Mouse (Mus musculus): Measurements from ENCODE around the gene Ankrd7.
"Not testable (repeated sequence)": the region's sequence is repeated elsewhere in the genome, so short reads cannot be mapped to it uniquely, and the experiment has no call there.

Gene Ankrd7

DNA sequence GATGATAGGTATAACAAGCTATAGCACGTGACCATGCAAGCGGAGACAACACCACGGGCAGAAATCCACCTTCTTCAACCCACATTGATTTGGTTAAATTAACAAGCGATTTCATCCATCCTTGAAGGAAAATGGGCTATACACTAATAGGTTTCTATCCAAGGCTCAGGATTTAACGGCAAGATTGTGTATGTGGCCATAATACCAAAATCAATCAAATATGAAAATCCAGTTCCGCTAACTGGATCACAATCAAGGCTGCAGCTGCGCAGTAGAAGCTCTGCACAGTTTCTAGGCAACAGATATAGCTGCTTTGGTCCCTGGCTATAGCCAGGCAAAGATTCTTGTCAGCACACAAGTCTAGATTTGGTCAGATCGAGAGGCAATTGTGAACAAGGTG is at the start of gene Ankrd7:
TSS of gene Ankrd7 (plus strand) at position 301 of the 400 bp plus-strand sequence.
- in situ Hi-C loops (cut with MboI), result no loop called here

DNA sequence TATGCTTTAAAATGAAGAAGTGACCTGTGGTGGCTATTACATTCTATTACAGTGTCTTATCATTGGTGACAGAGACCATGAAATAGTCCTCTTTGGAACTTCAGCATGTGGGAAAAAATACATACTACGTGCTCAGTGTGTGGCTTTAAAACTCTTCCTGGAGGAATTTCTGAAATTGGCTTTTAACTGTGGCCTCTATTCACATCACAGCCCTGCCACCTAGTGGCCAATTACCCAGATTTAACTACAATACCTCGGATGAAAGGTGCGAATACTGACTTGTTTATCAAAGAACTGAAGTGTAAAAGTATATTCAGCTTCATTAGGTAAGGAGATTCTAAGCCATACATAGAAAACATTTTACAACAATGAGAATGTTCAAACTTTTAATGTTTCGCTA is 46.8 kb upstream of the Ankrd7 start:
- in situ Hi-C loops (cut with MboI), result no loop called here

DNA sequence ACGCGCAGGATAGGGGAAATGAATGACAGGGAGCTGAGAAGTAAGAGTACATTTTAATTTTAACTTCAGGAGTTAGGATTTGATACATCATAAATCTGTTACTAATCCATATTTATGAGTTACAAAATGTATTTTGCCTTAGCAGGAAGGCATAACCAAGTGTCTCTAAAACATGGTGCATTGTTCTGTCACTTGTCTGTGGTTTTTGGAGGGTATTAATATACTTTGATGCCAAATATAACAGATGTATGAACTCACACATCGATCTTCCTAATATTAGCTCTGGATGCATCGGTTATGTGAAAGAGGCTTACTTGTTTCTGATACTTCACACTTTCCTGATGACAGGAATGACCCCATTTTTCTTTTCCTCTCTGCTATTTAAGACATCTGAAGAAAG is 45.9 kb upstream of the Ankrd7 start:
- in situ Hi-C loops (cut with MboI), result no loop called here

- in situ Hi-C loops (cut with MboI), result no loop called here
These were observed 43.3 kb upstream of the Ankrd7 start for GRCm38 (mm10) chr6:18822812-18823211.

DNA sequence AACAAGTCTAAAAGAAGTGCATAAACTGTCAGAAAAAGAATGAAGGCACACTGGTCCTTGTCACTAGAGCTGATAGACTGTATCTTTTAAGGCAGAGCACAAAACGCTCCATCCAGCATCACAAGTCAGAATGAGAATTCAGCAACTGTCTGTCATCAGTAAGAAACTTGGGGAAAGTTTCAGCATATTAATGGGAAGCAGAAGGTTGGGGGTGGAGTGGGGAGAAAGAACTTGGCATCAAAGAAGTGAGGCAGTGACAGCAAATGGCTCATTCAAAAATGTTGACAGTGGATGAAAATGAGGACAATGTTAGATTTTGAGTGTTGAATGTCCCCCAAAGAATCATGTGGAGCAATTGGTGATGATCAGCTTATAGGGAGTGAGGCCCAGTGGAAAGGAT is 33.2 kb upstream of the Ankrd7 start:
- in situ Hi-C loops (cut with MboI), result no loop called here

DNA sequence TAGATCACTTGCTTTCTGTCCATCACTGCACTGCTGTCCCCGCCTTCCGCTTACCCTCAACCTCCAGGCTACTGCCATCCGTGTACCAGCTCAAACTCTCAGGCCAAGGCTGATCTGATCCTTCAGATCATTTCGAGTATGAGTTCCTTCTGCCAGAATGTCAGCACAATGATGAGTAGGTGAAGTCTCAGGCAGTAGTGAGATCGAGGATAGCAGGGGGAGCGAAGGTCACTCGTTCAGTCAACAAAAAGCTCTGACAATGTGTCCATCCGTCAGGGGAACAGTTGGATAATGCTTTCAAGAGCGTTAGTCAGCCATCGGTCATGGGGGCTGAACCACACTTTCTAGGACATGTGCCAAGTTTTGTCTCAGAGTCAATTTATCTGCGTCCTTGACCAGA is 21.6 kb upstream of the Ankrd7 start:
- in situ Hi-C loops (cut with MboI), result not testable (repeated sequence)

GRCm38 (mm10) chr6:18845571-18845970 is 20.5 kb upstream of the Ankrd7 start:
- in situ Hi-C loops (cut with MboI), result not testable (repeated sequence)

DNA sequence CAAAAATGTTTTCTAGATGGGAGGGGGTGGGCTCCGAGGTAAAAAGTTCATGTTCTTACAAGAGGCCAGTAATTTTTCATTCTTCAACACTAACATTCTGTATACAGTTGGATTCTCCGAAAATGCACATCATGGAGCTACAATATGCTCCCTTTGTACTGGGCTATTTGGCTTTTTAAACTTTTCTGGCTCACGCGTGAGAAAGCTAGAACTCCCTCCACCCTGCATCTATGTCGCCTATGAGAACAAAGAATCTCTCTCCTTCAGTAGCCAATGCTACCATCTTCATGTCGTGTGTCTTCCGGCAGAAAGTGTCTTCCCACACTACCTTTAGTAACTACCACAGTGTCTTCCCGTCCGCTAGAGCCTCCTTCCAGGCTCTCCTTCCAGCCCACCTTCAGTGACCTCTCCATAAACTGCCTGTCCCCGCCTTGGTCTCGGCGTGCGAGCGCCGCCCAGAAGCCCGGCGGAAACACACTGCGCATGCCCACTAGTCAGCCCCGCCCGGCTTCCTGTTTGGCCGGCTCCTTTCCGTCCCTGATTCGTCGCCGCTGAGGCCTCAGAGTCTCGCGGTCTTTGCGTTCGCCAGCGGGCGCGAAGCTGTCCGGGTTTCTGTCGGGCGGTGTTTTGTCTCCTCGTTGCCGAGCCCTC is 17.9 kb upstream of the Ankrd7 start, which contains the start of gene Lsm8:
TSS of gene Lsm8 (plus strand) at position 529 of the 651 bp plus-strand sequence.
- in situ Hi-C loops (cut with MboI), result no loop called here

DNA sequence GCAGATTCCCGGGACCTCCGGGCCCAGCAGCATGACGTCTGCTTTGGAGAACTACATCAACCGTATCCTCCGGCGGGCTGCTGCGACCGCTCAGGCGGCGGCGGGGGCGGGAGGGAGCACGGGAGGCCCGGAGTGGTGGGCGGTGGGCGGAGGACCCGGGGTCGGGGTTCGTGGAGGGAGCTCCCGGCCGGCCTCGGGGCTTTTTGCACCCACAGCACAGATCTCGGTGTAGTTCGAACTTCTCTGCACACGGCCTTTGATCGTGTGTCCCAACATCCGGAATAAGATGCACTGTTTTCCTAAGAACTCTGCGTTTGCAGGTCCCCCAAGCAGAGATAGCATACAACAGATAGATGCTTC is 17.4 kb upstream of the Ankrd7 start:
- in situ Hi-C loops (cut with MboI), result no loop called here

DNA sequence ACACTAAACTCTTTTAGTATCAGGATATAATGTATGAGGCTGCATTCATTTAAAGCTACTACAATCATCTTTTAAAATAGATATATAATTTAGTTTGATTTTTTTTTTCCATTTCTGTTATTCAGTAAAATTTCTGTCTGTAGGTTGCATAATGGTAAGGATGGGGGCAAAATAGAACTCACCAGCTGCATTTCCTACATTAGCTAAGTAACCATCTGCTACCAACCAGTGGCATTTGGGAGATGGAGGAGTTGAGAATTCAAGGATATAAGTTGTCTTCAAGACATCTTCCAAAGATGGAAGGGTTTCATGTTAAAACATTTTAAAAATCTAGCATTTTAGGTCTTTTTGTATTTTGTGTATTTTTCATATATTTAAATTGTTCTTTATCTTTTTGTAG is 10.8 kb upstream of the Ankrd7 start:
- in situ Hi-C loops (cut with MboI), result no loop called here

DNA sequence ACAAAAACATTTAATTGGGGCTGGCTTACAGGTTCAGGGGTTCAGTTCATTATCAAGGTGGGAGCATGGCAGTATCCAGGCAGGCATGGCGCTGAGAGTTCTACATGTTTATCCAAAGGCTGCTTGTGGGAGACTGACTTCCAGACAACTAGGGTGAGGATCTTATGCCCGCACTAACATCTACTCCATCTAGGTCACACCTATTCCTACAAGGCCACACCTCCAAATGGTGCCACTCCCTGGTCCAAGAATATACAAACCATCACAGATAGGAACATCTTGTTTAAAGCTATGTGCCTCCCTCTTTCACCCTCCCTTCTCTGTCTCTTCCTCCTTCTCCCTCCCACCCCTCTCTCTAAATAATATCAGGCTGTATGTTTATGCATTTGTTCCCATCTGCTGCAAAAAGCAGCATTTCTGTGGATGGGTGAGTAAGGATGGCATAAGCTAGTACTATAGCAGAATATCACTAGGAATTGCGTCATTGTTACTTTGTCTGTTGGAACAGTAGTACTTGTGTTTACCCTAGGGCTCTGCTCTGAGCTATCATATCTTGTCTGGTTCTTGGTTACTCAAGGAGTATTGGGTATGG is 9.5 kb upstream of the Ankrd7 start:
- in situ Hi-C loops (cut with MboI), result no loop called here

GRCm38 (mm10) chr6:18889030-18889429 is 22.9 kb downstream of the Ankrd7 start:
- in situ Hi-C loops (cut with MboI), result no loop called here

- in situ Hi-C loops (cut with MboI), result no loop called here
These were observed 28.0 kb downstream of the Ankrd7 start for GRCm38 (mm10) chr6:18894142-18894541.

- in situ Hi-C loops (cut with MboI), result no loop called here
These were observed 41.1 kb downstream of the Ankrd7 start for GRCm38 (mm10) chr6:18907173-18907572.

- in situ Hi-C loops (cut with MboI), result no loop called here
These were observed 47.1 kb downstream of the Ankrd7 start for GRCm38 (mm10) chr6:18913179-18913578.

- in situ Hi-C loops (cut with MboI), result no loop called here
These were observed 49.9 kb downstream of the Ankrd7 start for GRCm38 (mm10) chr6:18916021-18916420.

- in situ Hi-C loops (cut with MboI), result no loop called here
These were observed 50.4 kb downstream of the Ankrd7 start for GRCm38 (mm10) chr6:18916471-18916870.

Data from mature B cell (primary cell).